Mouse (Mus musculus): ENCODE measurements around the gene Fes. TPM values are rescaled to one million over a fixed set of nuclear protein-coding genes. Genes with fewer than 3 reads are reported as not detected.

Gene Fes
- 5.3 and 6.2 TPM in 2 replicates for polyA plus RNA-seq (2012; rRNA removed)

DNA sequence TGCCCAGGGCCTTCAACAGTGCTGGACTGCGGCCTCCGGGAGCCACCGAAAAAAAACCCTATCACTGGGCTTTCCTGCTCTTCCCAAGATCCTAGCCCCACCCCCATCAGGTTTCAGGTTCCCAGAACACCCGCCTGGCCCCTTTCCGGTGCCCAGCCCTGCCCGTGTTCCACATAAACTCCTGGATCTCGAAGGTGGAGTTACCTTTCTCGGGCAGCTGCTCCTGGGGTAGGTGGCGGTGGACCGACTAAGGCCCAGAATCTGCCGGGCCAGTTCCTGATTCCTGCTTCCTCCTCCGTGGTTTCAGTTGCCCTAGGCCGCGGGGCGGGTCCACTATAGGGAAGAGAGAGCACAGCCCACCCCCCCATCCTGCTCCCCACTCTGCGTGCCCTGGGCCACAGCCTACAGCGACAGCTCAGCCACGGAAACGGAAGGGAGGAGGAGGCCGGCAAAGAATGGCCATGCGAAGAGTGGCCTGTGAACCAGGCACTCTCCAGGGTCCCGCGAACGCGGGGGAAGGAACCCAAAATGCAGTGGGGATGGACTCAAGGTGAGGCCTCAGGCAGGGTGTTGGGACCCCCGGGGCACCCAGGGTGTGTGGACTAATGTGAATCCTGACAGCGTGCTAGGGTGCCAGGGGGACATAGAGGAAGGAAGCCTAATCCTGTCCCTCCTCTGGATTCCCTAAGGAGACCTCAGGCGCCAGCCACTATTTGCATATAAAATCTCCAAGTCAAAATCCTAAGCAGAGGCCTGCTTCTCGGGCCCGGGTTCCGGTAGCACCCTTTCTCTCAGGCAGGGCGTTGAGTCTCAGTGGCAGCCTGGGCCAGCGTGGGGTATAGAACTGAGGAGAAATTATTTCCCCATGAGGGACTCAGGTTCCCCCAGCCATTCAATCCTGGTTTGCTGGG, at the start of gene Fes:
Gene Fes (minus strand): TSS at position 314 of the 911 bp plus-strand sequence.

GRCm38 (mm10) chr7:80405188-80405695, 17.5 kb upstream of the Fes start, which contains the start of gene Furin:
Gene Furin, minus strand, starts transcription at chr7:80405436.

DNA sequence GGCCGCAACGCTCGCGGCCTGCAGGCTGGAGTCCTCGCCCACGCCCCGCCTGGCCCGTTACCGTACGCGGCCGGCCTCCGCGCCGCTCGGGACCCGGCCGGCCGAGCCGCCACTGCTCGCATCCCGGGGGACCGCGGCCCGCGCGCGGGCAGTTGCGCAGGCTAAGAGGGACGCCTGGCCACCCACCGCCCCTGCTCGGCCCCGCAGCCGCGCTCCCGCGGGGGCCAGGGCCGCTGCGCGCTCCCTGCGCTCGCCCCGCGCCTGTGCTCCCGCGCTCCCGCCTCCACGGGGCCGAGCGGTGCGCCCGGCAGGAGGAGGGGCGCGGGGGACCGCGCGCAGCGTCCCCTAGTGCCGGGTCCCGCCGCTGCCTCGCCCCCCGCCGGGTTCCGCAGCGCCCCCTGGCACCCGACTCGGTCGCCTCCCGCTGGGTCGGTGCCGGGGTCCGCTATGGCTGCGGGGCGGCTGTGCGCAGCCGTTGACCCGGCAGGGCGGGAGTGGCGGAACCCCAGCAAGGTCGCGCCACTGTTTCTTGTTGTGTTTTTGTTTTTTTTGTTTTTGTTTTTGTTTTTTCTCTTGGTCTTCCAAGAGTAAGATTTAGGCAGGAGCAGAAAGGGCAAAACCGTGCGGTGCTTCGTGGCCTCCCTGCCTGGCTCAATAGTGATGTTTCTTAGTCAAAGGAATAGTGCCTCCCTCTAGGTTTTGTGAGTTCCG, 16.6 kb downstream of the Fes start, which contains the start of gene Man2a2:
Gene Man2a2 (minus strand): TSS at position 335 of the 711 bp plus-strand sequence.

DNA sequence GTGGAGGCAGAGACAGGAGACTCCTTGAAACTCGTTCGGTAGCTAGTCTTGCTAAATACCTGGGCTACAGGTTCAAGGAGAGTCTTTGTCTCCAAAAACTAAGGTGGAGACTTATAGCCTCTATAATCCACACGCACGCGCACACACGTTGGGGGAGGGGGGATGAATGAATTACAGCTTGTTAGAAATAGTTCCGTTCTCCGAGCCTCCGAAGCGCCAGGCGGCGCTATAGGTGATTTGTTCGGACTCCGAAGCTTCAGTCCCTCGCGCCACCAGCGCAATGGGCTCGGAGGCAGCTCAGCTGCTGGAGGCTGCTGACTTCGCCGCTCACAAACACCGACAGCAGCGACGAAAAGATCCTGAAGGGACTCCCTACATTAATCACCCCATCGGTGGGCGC, 44.9 kb downstream of the Fes start, which contains the start of gene Hddc3:
Gene Hddc3 (plus strand): TSS at position 247 of the 400 bp plus-strand sequence.

GRCm38 (mm10) chr7:80340793-80341192, 47.0 kb downstream of the Fes start, which contains the start of gene Unc45a:
Gene Unc45a, minus strand, starts transcription at chr7:80341005.

Other genes starting within 250 kb of the Fes start
- 13.5 and 14.6 TPM in 2 replicates for gene Sema4b, start 201.1 kb downstream of the Fes start, polyA plus RNA-seq (2012; rRNA removed)
- gene Cib1, start 155.1 kb downstream of the Fes start, polyA plus RNA-seq (2012; rRNA removed) = 23.8 and 28.9 TPM in 2 replicates
- gene Gdpgp1, start 155.1 kb downstream of the Fes start, polyA plus RNA-seq (2012; rRNA removed) = 2.0 and 2.3 TPM in 2 replicates
- 0.92 and 0.96 TPM in 2 replicates for gene Ttll13, start 141.6 kb downstream of the Fes start, polyA plus RNA-seq (2012; rRNA removed)
- 64.3 and 65.9 TPM in 2 replicates for gene Ngrn, start 126.7 kb downstream of the Fes start, polyA plus RNA-seq (2012; rRNA removed)
- 34.2 and 35.7 TPM in 2 replicates for gene Vps33b, start 118.3 kb downstream of the Fes start, polyA plus RNA-seq (2012; rRNA removed)
- 18.6 and 22.8 TPM in 2 replicates for gene Prc1, start 93.5 kb downstream of the Fes start, polyA plus RNA-seq (2012; rRNA removed)
- gene Rccd1, start 63.5 kb downstream of the Fes start, polyA plus RNA-seq (2012; rRNA removed) = 24.9 and 25.4 TPM in 2 replicates
- gene Unc45a, start 46.9 kb downstream of the Fes start, polyA plus RNA-seq (2012; rRNA removed) = 70.6 and 77.1 TPM in 2 replicates
- gene Hddc3, start 44.8 kb downstream of the Fes start, polyA plus RNA-seq (2012; rRNA removed) = 46.9 and 50.0 TPM in 2 replicates
- 59.6 and 69.5 TPM in 2 replicates for gene Man2a2, start 16.6 kb downstream of the Fes start, polyA plus RNA-seq (2012; rRNA removed)
- 14.3 and 17.2 TPM in 2 replicates for gene Furin, start 17.5 kb upstream of the Fes start, polyA plus RNA-seq (2012; rRNA removed)
- gene Blm, start 147.2 kb upstream of the Fes start, polyA plus RNA-seq (2012; rRNA removed) = 6.4 and 7.4 TPM in 2 replicates